Mouse (Mus musculus) forebrain, embryonic 10.5 days (tissue): ENCODE results near the gene Gm42372. TPM values are rescaled to one million over a fixed set of nuclear protein-coding genes. Genes with fewer than 3 reads are reported as not detected.
"Not testable (repeated sequence)": the region's sequence is repeated elsewhere in the genome, so short reads cannot be mapped to it uniquely, and the experiment has no call there.

Source experiments
- DNase-seq: peaks from one replicate; pipeline ENCODE4 v3.0.0-alpha.2; 2017; ENCODE audit warnings: low spot score; ENCODE audit errors: extremely low spot score
- H3K27ac ChIP-seq: fragments of 300-500 bp; sonication (generic); 2 replicates; pipeline ENCODE4 v1.5.1; 2016; ENCODE audit warnings: mild to moderate bottlenecking
- H3K27me3 ChIP-seq: fragments of 300-500 bp; sonication (generic); 2 replicates; pipeline ENCODE4 v1.6.1; 2016; ENCODE audit warnings: mild to moderate bottlenecking; ENCODE audit not compliant: poor library complexity, severe bottlenecking
- H3K36me3 ChIP-seq: fragments of 300-500 bp; sonication (generic); replicated peaks from 2 replicates; pipeline ENCODE4 v1.6.1; 2016; ENCODE audit warnings: mild to moderate bottlenecking, moderate library complexity
- H3K4me1 ChIP-seq: fragments of 300-500 bp; sonication (generic); 2 replicates; pipeline ENCODE4 v1.6.1; 2016
- H3K4me3 ChIP-seq: fragments of 300-500 bp; sonication (generic); 2 replicates; pipeline ENCODE4 v1.5.1; 2016; ENCODE audit warnings: mild to moderate bottlenecking, moderate library complexity
- H3K9me3 ChIP-seq: fragments of 300-500 bp; sonication (generic); 2 replicates; pipeline ENCODE4 v1.6.1; 2016; ENCODE audit warnings: mild to moderate bottlenecking, moderate library complexity
- WGBS: fragments of 180-500 bp; shearing (Covaris S2); methylation state at CpG from one replicate; pipeline ENCODE4 v1.1.7; 2016; 5-methylcytosine and 5-hydroxymethylcytosine counted together
- polyA plus RNA-seq: library from polyadenylated mRNA; unstranded; fragments of >200 nt; fragmentation: Nextera tagmentation; extraction: Ambion mirVana; gene quantifications from 2 replicates; pipeline ENCODE4 v1.2.1, GENCODE M21; 2016

The Gm42372 gene
- polyA plus RNA-seq, 1 experiment from 2014 or later = 1.2 TPM

DNA sequence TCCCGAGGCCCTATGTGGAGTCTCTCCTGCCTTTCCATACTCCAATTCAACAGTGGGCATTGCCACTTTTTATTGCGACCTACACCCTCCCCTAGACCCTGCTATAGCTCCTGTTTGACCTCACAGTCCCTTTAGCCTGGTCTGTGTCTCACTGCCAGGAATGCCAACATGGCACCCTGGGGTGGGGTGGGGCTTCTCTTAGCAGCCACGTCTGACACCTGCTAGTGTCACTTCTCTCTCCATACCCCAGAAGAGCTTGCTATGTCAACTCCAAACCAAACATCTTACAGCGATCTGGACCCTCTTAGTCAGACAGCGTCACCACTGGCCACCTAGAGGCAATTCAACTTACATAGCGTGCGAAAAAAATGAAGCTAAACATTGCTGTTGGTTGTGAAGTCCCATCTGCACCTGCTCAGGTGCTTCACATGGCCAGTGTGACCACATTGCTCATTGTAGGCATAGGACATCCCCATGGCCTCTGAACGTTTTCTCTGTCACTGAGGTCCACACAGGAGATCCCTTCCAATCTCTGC lies 33.9 kb upstream of the Gm42372 start:
- Histone ChIP-seq H3K4me3 (no peak overlapping the region), H3K4me1 (peaks cover 60% of the 10 kb centered on the region), H3K9me3 (0 out of 2 replicates have a peak, but pooled peaks cover 3% of the 10 kb centered on the region), H3K27me3 (peaks cover 68% of the 10 kb centered on the region), H3K27ac (no peak overlapping the region), H3K36me3 (no peaks in the 10 kb centered on the region)
- WGBS = 49% methylated on average over 8 of the region's 8 CpGs
- no peak for DNase-seq

- WGBS = 10% methylated on average over 29 of the region's 29 CpGs
- peak overlapping the region; percentile 49 for H3K4me3 ChIP-seq
- peak overlapping the region; percentile 72 for H3K27ac ChIP-seq
- H3K4me1 ChIP-seq = peaks cover 49% of the 10 kb centered on the region
- peak; percentile 88 for DNase-seq
- H3K36me3 ChIP-seq = no peaks in the 10 kb centered on the region
- H3K27me3 ChIP-seq = peaks cover 58% of the 10 kb centered on the region
- H3K9me3 ChIP-seq = 0 out of 2 replicates have a peak, but pooled peaks cover 3% of the 10 kb centered on the region
These were observed 32.7 kb upstream of the Gm42372 start for GRCm38 (mm10) chr7:16949908-16950841.

- H3K27me3 ChIP-seq = peaks cover 49% of the 10 kb centered on the region
- H3K4me3 ChIP-seq = no peak overlapping the region
- H3K9me3 ChIP-seq = no peaks in the 10 kb centered on the region
- peak; percentile 80 for DNase-seq
- H3K36me3 ChIP-seq = no peaks in the 10 kb centered on the region
- H3K4me1 ChIP-seq = peaks cover 41% of the 10 kb centered on the region
- WGBS = 32% methylated on average over 18 of the region's 18 CpGs
- no peak overlapping the region for H3K27ac ChIP-seq
These were observed 31.8 kb upstream of the Gm42372 start for GRCm38 (mm10) chr7:16950861-16951635.

DNA sequence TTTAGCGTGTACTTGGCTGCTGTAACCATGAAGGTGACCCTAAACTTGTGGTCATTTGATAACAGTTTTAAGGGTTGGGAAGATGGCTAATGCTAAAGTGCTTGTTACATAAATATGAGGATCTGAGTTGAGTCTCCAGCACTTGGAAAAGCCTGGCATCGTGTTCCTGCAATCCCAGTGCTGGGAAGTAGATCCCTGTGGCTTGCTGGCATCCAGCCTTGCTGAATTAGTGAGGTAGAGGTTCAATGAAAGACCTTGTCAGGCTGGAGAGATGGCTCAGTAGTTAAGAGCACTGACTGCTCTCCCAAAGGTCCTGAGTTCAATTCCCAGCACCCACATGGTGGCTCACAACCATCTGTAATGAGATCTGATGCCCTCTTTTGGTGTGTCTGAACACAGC lies 29.1 kb upstream of the Gm42372 start:
- WGBS = 68% methylated on average over 2 of the region's 2 CpGs
- H3K4me3 ChIP-seq, H3K36me3 ChIP-seq, H3K9me3 ChIP-seq, H3K27ac ChIP-seq, DNase-seq: not testable (repeated sequence)
- Histone ChIP-seq H3K27me3 (peaks cover 22% of the 10 kb centered on the region), H3K4me1 (peaks cover 31% of the 10 kb centered on the region)

GRCm38 (mm10) chr7:16955712-16956111 lies 27.2 kb upstream of the Gm42372 start:
- Histone ChIP-seq H3K4me1 (peaks cover 36% of the 10 kb centered on the region), H3K4me3 (no peak overlapping the region), H3K36me3 (no peaks in the 10 kb centered on the region), H3K9me3 (no peaks in the 10 kb centered on the region), H3K27ac (no peak overlapping the region), H3K27me3 (peaks cover 9% of the 10 kb centered on the region)
- WGBS = 88% methylated on average over 4 of the region's 4 CpGs
- DNase-seq = no peak

DNA sequence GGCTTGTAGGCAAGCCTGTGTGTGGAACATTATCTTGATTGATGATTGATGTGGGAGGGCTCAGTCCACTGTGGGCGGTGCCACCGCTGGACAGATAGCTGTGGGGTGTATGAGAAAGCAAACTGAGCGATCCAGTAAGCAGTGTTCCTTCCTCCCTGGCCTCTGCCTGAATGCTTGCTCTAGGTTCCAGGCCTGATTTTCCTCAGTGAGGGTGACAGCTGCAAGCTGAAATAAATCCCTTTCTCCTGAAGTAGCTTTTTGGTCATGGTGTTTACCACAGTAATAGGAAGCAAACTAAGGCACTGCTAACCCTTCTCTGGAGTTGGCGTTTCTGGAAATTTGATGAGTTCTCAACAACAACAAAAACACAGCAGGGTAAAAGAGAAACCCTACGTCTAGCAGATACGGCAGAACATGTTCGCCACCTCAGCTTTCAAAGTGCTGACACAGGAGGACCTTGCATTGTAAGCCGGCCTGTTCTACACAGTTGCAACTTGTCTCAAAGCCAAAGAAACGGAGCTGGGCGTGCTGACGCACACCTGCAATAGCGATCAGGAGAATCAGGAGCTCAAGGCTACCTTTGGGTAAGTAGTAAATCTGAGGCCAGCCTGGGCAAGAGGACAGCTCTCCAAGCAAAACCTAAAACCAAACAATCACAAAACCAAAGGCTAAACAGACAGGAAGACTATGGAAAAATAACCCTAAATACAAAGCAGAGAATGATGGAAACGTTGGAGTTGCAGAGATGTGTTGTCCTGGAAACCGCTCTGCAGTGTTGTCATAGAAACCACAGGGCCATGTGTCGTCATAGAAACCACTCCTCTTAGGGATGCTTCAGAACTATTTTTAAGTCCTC lies 26.2 kb upstream of the Gm42372 start:
- Histone ChIP-seq H3K36me3 (no peaks in the 10 kb centered on the region; the same call in 1 of the 2 replicates), H3K9me3 (no peaks in the 10 kb centered on the region), H3K4me3 (no peak overlapping the region), H3K27ac (no peak overlapping the region), H3K4me1 (peaks cover 34% of the 10 kb centered on the region), H3K27me3 (peaks cover 10% of the 10 kb centered on the region)
- 76% methylated on average over 15 of the region's 15 CpGs for WGBS
- no peak for DNase-seq

DNA sequence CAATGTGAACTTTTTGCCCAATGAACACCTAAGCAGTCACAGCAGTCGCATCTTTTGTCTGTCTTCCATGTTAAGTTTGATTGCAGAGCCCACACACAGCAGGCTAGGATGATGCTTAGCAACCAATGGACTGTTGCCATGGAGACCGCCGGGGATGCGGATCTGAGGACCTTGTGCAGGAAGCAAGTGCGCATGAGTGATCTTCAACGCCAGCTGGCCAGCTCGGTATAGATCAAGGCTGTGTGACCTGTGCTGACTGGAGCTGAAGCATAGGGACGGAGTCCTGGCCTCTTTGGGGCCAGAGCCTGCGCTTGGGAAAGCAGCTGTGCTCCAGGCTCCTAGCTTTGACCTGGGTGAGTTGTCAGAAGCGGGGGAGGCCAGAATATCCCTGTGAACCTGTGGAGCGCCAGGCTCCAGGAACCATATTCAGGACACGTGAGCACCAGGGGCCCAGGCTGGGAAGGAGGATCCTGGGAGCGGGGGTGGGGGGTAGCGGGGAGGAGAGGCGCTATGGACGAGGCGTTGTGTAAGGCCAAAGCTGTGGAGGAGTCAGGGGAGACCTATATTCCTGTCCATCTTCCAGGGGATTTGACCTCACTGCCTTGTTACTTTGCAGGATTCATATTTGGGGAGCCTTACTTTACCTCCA lies 23.2 kb upstream of the Gm42372 start, which contains the start of gene Pnmal1:
Gene Pnmal1, plus strand, starts transcription at position 141 of the 649 bp plus-strand sequence.
- Histone ChIP-seq H3K27me3 (peaks cover 10% of the 10 kb centered on the region), H3K27ac (peak within 1 kb of the TSS; percentile 88)

GRCm38 (mm10) chr7:16961678-16962077 lies 21.2 kb upstream of the Gm42372 start:
- Histone ChIP-seq H3K9me3 (no peaks in the 10 kb centered on the region), H3K4me3 (no peak overlapping the region), H3K27me3 (peaks cover 10% of the 10 kb centered on the region), H3K27ac (peak overlapping the region; percentile 88; the same call in 1 of the 2 replicates), H3K4me1 (peaks cover 30% of the 10 kb centered on the region), H3K36me3 (peaks cover 3% of the 10 kb centered on the region; the same call in 1 of the 2 replicates)
- 88% methylated on average over 5 of the region's 5 CpGs for WGBS
- DNase-seq = no peak

More for the DNA sequence above, 23.2 kb upstream of the Gm42372 start, which contains the start of gene Pnmal1:
- peak within 1 kb of the TSS; percentile 50 for H3K4me3 ChIP-seq
- H3K4me1 ChIP-seq = peaks cover 34% of the 10 kb centered on the region
- H3K9me3 ChIP-seq = no peaks in the 10 kb centered on the region
- peaks cover 3% of the 10 kb centered on the region; the same call in 1 of the 2 replicates for H3K36me3 ChIP-seq
- 19% methylated on average over 17 of the region's 17 CpGs for WGBS
- peak; percentile 96 for DNase-seq

- H3K4me3 ChIP-seq = no peak overlapping the region
- no peaks in the 10 kb centered on the region for H3K36me3 ChIP-seq
- DNase-seq = no peak
- H3K4me1 ChIP-seq = peaks cover 3% of the 10 kb centered on the region; the same call in 1 of the 2 replicates
- no peaks in the 10 kb centered on the region for H3K27me3 ChIP-seq
- peaks cover 8% of the 10 kb centered on the region; the same call in 1 of the 2 replicates for H3K9me3 ChIP-seq
- H3K27ac ChIP-seq = no peak overlapping the region
- 93% methylated on average over 6 of the region's 6 CpGs for WGBS
These were observed 14.5 kb upstream of the Gm42372 start for GRCm38 (mm10) chr7:16968414-16968813.

DNA sequence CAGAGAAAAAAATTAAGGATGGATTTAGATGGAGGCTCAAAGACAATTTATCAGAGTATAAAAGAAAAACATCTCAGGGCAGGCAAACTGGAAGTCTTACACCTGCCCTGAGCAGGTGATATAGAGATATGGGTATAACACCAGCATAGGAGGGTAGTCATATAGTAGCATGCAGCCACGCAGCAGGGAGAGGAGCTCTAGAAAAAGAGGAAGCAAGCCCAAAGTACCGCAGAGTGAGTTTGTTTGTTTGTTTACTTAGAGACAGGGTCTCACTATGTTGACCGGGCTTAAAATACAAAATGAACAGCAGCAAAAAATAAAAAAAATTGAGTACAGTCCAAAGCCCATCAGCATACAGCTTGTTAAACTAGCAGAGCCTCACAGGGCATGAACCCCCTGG lies 11.7 kb upstream of the Gm42372 start:
- no peak overlapping the region for H3K4me3 ChIP-seq
- 89% methylated on average over 3 of the region's 3 CpGs for WGBS
- H3K36me3 ChIP-seq = no peaks in the 10 kb centered on the region
- H3K4me1 ChIP-seq = peaks cover 3% of the 10 kb centered on the region; the same call in 1 of the 2 replicates
- H3K27ac ChIP-seq = no peak overlapping the region
- no peaks in the 10 kb centered on the region for H3K27me3 ChIP-seq
- peaks cover 8% of the 10 kb centered on the region; the same call in 1 of the 2 replicates for H3K9me3 ChIP-seq
- DNase-seq = no peak

- Histone ChIP-seq H3K27me3 (no peaks in the 10 kb centered on the region), H3K4me1 (peaks cover 3% of the 10 kb centered on the region; the same call in 1 of the 2 replicates), H3K9me3 (peaks cover 8% of the 10 kb centered on the region; the same call in 1 of the 2 replicates), H3K27ac (no peak overlapping the region), H3K36me3 (no peaks in the 10 kb centered on the region), H3K4me3 (no peak overlapping the region)
- 82% methylated on average over 6 of the region's 6 CpGs for WGBS
- DNase-seq = no peak
These were observed 8.9 kb upstream of the Gm42372 start for GRCm38 (mm10) chr7:16974018-16974417.
